Mouse (Mus musculus) MEL (cell line): ENCODE measurements around the gene Kcne3. TPM values are rescaled to one million over a fixed set of nuclear protein-coding genes. Genes with fewer than 3 reads are reported as not detected.

ENCODE experiments used
- DNase-seq: peaks from one replicate; pipeline ENCODE4 v3.0.0; 2011; ENCODE audit warnings: low read depth, low spot score
- H3K27ac ChIP-seq: 2 replicates; pipeline ENCODE4 v1.5.1; 2012; ENCODE audit warnings: low read depth, mild to moderate bottlenecking, control low read depth, low read length, moderate library complexity; ENCODE audit not compliant: control insufficient read depth
- H3K27me3 ChIP-seq, 2 experiments: fragments of 150-350 bp in 1 of 2; sonication (generic) in 1 of 2; 2 replicates each; pipeline ENCODE4 v1.6.1; 2012; ENCODE audit warnings: low read length in 2 of 2, mild to moderate bottlenecking in 2 of 2, improper control_type of control experiment in 1 of 2, moderate library complexity in 1 of 2; ENCODE audit not compliant: insufficient read depth in 2 of 2, control insufficient read depth in 1 of 2
- H3K36me3 ChIP-seq, 2 experiments: 2 replicates each; pipeline ENCODE4 v1.6.1; 2012 to 2014; ENCODE audit warnings: low read length in 2 of 2, improper control_type of control experiment in 1 of 2, inconsistent platforms in 1 of 2, mild to moderate bottlenecking in 1 of 2; ENCODE audit not compliant: insufficient read depth in 2 of 2, control insufficient read depth in 1 of 2
- H3K4me1 ChIP-seq, 2 experiments: fragments of 150-350 bp in 1 of 2; sonication (generic) in 1 of 2; 2 replicates each; pipeline ENCODE4 v1.6.1; 2012; ENCODE audit warnings: low read length in 2 of 2, improper control_type of control experiment in 1 of 2, mild to moderate bottlenecking in 1 of 2; ENCODE audit not compliant: insufficient read depth in 2 of 2, control insufficient read depth in 1 of 2
- H3K4me3 ChIP-seq, 2 experiments: fragments of 150-350 bp in 1 of 2; sonication (generic) in 1 of 2; 2 replicates each; pipeline ENCODE4 v1.5.1; 2012; ENCODE audit warnings: low read depth in 2 of 2, low read length in 2 of 2, mild to moderate bottlenecking in 2 of 2, moderate library complexity in 2 of 2, control low read depth in 1 of 2, improper control_type of control experiment in 1 of 2; ENCODE audit not compliant: control insufficient read depth in 1 of 2, insufficient read depth in 1 of 2
- H3K79me2 ChIP-seq: 2 replicates; pipeline ENCODE4 v1.6.1; 2012; ENCODE audit warnings: mild to moderate bottlenecking, low read length, moderate library complexity; ENCODE audit not compliant: control insufficient read depth, poor library complexity, insufficient read depth
- H3K9ac ChIP-seq: 2 replicates; pipeline ENCODE4 v1.6.1; 2012; ENCODE audit warnings: low read depth, mild to moderate bottlenecking, control low read depth, low read length, moderate library complexity; ENCODE audit not compliant: control insufficient read depth, poor library complexity, severe bottlenecking
- H3K9me3 ChIP-seq: fragments of 150-350 bp; sonication (generic); replicated peaks from 2 replicates; pipeline ENCODE4 v1.6.1; 2012; ENCODE audit warnings: mild to moderate bottlenecking, low read length, improper control_type of control experiment, moderate library complexity; ENCODE audit not compliant: insufficient read depth
- CTCF ChIP-seq, 3 experiments: IDR thresholded peaks in 2 of 3; conservative IDR thresholded peaks in 1 of 3; 2 replicates each; pipeline ENCODE4 v1.5.1; 2011 to 2012; ENCODE audit warnings: low read length in 3 of 3, low read depth in 2 of 3, mild to moderate bottlenecking in 2 of 3, improper control_type of control experiment in 1 of 3, inconsistent platforms in 1 of 3, mixed read lengths in 1 of 3, moderate library complexity in 1 of 3; ENCODE audit not compliant: control insufficient read depth in 1 of 3, insufficient read depth in 1 of 3, poor library complexity in 1 of 3, severe bottlenecking in 1 of 3
- E2F4 ChIP-seq: IDR thresholded peaks from 2 replicates; pipeline ENCODE4 v1.6.1; 2011; ENCODE audit warnings: low read depth, low read length, improper control_type of control experiment, borderline replicate concordance
- ELF1 ChIP-seq: IDR thresholded peaks from 2 replicates; pipeline ENCODE4 v1.6.1; 2014; ENCODE audit warnings: low read depth, mild to moderate bottlenecking, inconsistent platforms, low read length, improper control_type of control experiment, moderate library complexity
- ETS1 ChIP-seq: IDR thresholded peaks from 2 replicates; pipeline ENCODE4 v1.6.1; 2012; ENCODE audit warnings: low read depth, mild to moderate bottlenecking, inconsistent platforms, low read length, improper control_type of control experiment, moderate library complexity
- JUND ChIP-seq: IDR thresholded peaks from 2 replicates; pipeline ENCODE4 v1.6.1; 2011; ENCODE audit warnings: low read depth, mild to moderate bottlenecking, improper control_type of control experiment, low read length
- KAT2A ChIP-seq: conservative IDR thresholded peaks from 2 replicates; pipeline ENCODE4 v1.6.1; 2012; ENCODE audit warnings: low read depth, low read length, improper control_type of control experiment, inconsistent platforms
- MAX ChIP-seq: IDR thresholded peaks from 2 replicates; pipeline ENCODE4 v1.6.1; 2011; ENCODE audit warnings: low read length, improper control_type of control experiment
- MXI1 ChIP-seq: IDR thresholded peaks from 2 replicates; pipeline ENCODE4 v1.6.1; 2011; ENCODE audit warnings: mild to moderate bottlenecking, low read depth, low read length, improper control_type of control experiment
- MYB ChIP-seq: IDR thresholded peaks from 2 replicates; pipeline ENCODE4 v1.6.1; 2011; ENCODE audit warnings: mild to moderate bottlenecking, low read depth, low read length, improper control_type of control experiment
- MYC ChIP-seq: IDR thresholded peaks from 2 replicates; pipeline ENCODE4 v1.6.1; 2011; ENCODE audit warnings: low read depth, mild to moderate bottlenecking, low read length, improper control_type of control experiment, moderate library complexity
- NRF1 ChIP-seq: IDR thresholded peaks from 2 replicates; pipeline ENCODE4 v1.6.1; 2014; ENCODE audit warnings: low read depth, mild to moderate bottlenecking, inconsistent platforms, low read length, improper control_type of control experiment, moderate library complexity; ENCODE audit not compliant: poor library complexity, insufficient read depth, severe bottlenecking
- POLR2AphosphoS2 ChIP-seq: IDR thresholded peaks from 2 replicates; pipeline ENCODE4 v1.6.1; 2011; ENCODE audit warnings: low read length, improper control_type of control experiment
- POLR2AphosphoS5 ChIP-seq: IDR thresholded peaks from 2 replicates; pipeline ENCODE4 v1.6.1; 2012; ENCODE audit warnings: low read depth, borderline replicate concordance, mild to moderate bottlenecking, inconsistent platforms, low read length, moderate library complexity, mixed read lengths
- RAD21 ChIP-seq: IDR thresholded peaks from 2 replicates; pipeline ENCODE4 v1.6.1; 2011; ENCODE audit warnings: mild to moderate bottlenecking, low read depth, low read length, improper control_type of control experiment
- SIN3A ChIP-seq: IDR thresholded peaks from 2 replicates; pipeline ENCODE4 v1.6.1; 2012; ENCODE audit warnings: low read length, improper control_type of control experiment, inconsistent platforms
- TAL1 ChIP-seq: IDR thresholded peaks from 2 replicates; pipeline ENCODE4 v1.6.1; 2012; ENCODE audit warnings: mild to moderate bottlenecking, inconsistent platforms, low read length, moderate library complexity, mixed read lengths
- TBP ChIP-seq: IDR thresholded peaks from 2 replicates; pipeline ENCODE4 v1.8.0; 2011; ENCODE audit warnings: low read depth, low read length, improper control_type of control experiment
- TCF12 ChIP-seq: IDR thresholded peaks from 2 replicates; pipeline ENCODE4 v1.6.1; 2014; ENCODE audit warnings: low read depth, mild to moderate bottlenecking, inconsistent platforms, low read length, improper control_type of control experiment, moderate library complexity
- UBTF ChIP-seq: IDR thresholded peaks from 2 replicates; pipeline ENCODE4 v1.6.1; 2012; ENCODE audit warnings: low read depth, mild to moderate bottlenecking, inconsistent platforms, low read length, improper control_type of control experiment, moderate library complexity, borderline replicate concordance; ENCODE audit not compliant: insufficient read depth
- USF1 ChIP-seq: IDR thresholded peaks from 2 replicates; pipeline ENCODE4 v1.6.1; 2014; ENCODE audit warnings: low read depth, mild to moderate bottlenecking, inconsistent platforms, low read length, improper control_type of control experiment, moderate library complexity
- USF2 ChIP-seq, 2 experiments: IDR thresholded peaks; 2 replicates each; pipeline ENCODE4 v1.6.1; 2011 to 2012; ENCODE audit warnings: improper control_type of control experiment in 2 of 2, low read length in 2 of 2, borderline replicate concordance in 1 of 2, inconsistent platforms in 1 of 2, low read depth in 1 of 2, mild to moderate bottlenecking in 1 of 2; ENCODE audit not compliant: insufficient read depth in 1 of 2
- ZC3H11A ChIP-seq: IDR thresholded peaks from 2 replicates; pipeline ENCODE4 v1.6.1; 2012; ENCODE audit warnings: low read depth, mild to moderate bottlenecking, inconsistent platforms, low read length, improper control_type of control experiment
- ZKSCAN1 ChIP-seq: IDR thresholded peaks from 2 replicates; pipeline ENCODE4 v1.6.1; 2012; ENCODE audit warnings: low read depth, mild to moderate bottlenecking, inconsistent platforms, low read length, improper control_type of control experiment, moderate library complexity
- ZMIZ1 ChIP-seq: IDR thresholded peaks from 2 replicates; pipeline ENCODE4 v1.6.1; 2012; ENCODE audit warnings: low read depth, mild to moderate bottlenecking, inconsistent platforms, low read length, improper control_type of control experiment, moderate library complexity
- polyA plus RNA-seq, 2 experiments: library from polyadenylated mRNA; stranded (reverse) in 1 of 2; unstranded in 1 of 2; fragments of >175 nt in 1 of 2; fragments of >200 nt in 1 of 2; gene quantifications; 2 replicates each; pipeline versions ENCODE4 v1.2.1 to v1.2.4; 2012; ENCODE audit warnings: low replicate concordance in 2 of 2, low read depth in 1 of 2; ENCODE audit not compliant: insufficient read length in 2 of 2, insufficient read depth in 1 of 2, missing spikeins in 1 of 2
- total RNA-seq: library from RNA; depleted of rRNA; stranded (reverse); fragments of 300-350 nt; gene quantifications from 2 replicates; pipeline ENCODE4 v1.2.3, GENCODE M21; 2012

Kcne3 gene
- total and polyA plus RNA-seq, 3 experiments, result 4.9 to 6.7 TPM; not detected in 1

GRCm38 (mm10) chr7:100150086-100150485 is 26.2 kb upstream of the Kcne3 start:
- Histone ChIP-seq H3K36me3 (no peaks in the 10 kb centered on the region), H3K27ac (no peak overlapping the region), H3K4me1 (no peaks in the 10 kb centered on the region), H3K79me2 (no peaks in the 10 kb centered on the region), H3K9ac (no peak overlapping the region), H3K4me3 (no peak overlapping the region), H3K27me3 (peaks cover 9 to 13% of the 10 kb centered on the region in 2 experiments), H3K9me3 (no peaks in the 10 kb centered on the region)
- no peak for TF ChIP-seq ETS1
- TF ChIP-seq SIN3A, result no peak
- TF ChIP-seq RAD21, result no peak
- TF ChIP-seq MXI1, result no peak
- TF ChIP-seq USF1, result no peak
- no peak for DNase-seq

GRCm38 (mm10) chr7:100150626-100151025 is 25.7 kb upstream of the Kcne3 start:
- TF ChIP-seq KAT2A (no peak), RAD21 (no peak), ZKSCAN1 (no peak), CTCF (IDR thresholded peaks at IDR 0.05 in 2 of 3, conservative IDR thresholded peaks at IDR 0.05 in 1 of 3; ENCODE audit: control insufficient read depth in 1 of 3, insufficient read depth in 1 of 3, low read depth in 2 of 3, low read length in 3 of 3, poor library complexity in 1 of 3, severe bottlenecking in 1 of 3) (no peak), SIN3A (no peak), USF1 (no peak), TCF12 (no peak), ZC3H11A (no peak), POLR2AphosphoS2 (no peak), ETS1 (no peak), MAX (no peak), UBTF (no peak), JUND (no peak)
- no peaks in the 10 kb centered on the region for H3K4me1 ChIP-seq
- DNase-seq, result no peak

DNA sequence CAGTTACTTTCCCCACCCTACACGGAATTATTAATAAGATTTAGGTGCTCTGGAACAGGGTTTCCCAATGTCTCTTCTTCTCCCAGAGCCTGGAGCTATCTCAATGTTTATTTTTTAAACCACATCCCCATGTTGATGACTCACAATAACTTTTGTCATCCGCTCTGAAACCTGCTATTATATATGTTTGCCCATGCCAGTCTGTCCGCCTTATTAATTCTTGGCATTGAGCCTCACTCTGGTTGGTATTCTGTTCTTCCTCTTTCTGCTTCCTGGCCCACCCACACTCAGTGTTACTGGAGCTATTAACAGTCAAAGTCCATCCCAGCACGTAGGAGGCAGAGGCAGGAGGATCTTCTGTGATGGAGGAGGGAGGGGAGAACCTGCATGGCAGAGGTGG is 18.6 kb upstream of the Kcne3 start:
- no peak overlapping the region for H3K27ac ChIP-seq
- H3K4me3 ChIP-seq, result no peak overlapping the region
- H3K79me2 ChIP-seq, result peaks cover 2% of the 10 kb centered on the region; the same call in 1 of the 2 replicates
- peaks cover 1 to 7% of the 10 kb centered on the region in 2 experiments; a peak in 3 of 4 replicates for H3K4me1 ChIP-seq
- H3K36me3 ChIP-seq, result peaks cover 0 to 5% of the 10 kb centered on the region in 2 experiments; a peak in 2 of 4 replicates
- no peak overlapping the region for H3K9ac ChIP-seq
- DNase-seq, result peak; percentile 44
- no peak for TF ChIP-seq MAX
- TF ChIP-seq TAL1, result no peak
- no peak for TF ChIP-seq MYC
- TF ChIP-seq POLR2AphosphoS5, result no peak
- no peak for TF ChIP-seq KAT2A
- no peak for TF ChIP-seq E2F4
- no peak for TF ChIP-seq MYB
- TF ChIP-seq ELF1, result no peak
- no peak for TF ChIP-seq TBP
- no peak for TF ChIP-seq SIN3A
- no peak for TF ChIP-seq ZMIZ1
- TF ChIP-seq POLR2AphosphoS2, result no peak
- no peak for TF ChIP-seq CTCF (IDR thresholded peaks at IDR 0.05 in 2 of 3, conservative IDR thresholded peaks at IDR 0.05 in 1 of 3; ENCODE audit: control insufficient read depth in 1 of 3, insufficient read depth in 1 of 3, low read depth in 2 of 3, low read length in 3 of 3, poor library complexity in 1 of 3, severe bottlenecking in 1 of 3)
- no peak for TF ChIP-seq NRF1
- no peak for TF ChIP-seq USF2 (IDR thresholded peaks at IDR 0.05; ENCODE audit: borderline replicate concordance in 1 of 2, insufficient read depth in 1 of 2, low read depth in 1 of 2, low read length in 2 of 2)
- TF ChIP-seq, all 39 proteins: peak for 0
- Histone ChIP-seq H3K27me3 (peaks cover 2 to 4% of the 10 kb centered on the region in 2 experiments; a peak in 2 of 4 replicates), H3K9me3 (no peaks in the 10 kb centered on the region)

More at GRCm38 (mm10) chr7:100150626-100151025, 25.7 kb upstream of the Kcne3 start:
- Histone ChIP-seq H3K79me2 (no peaks in the 10 kb centered on the region), H3K4me3 (no peak overlapping the region), H3K9ac (no peak overlapping the region), H3K36me3 (no peaks in the 10 kb centered on the region), H3K27ac (no peak overlapping the region), H3K27me3 (peaks cover 8 to 13% of the 10 kb centered on the region in 2 experiments), H3K9me3 (no peaks in the 10 kb centered on the region)
